Mouse (Mus musculus) ovary, postnatal 14 days (tissue): ENCODE data around the gene Lix1l.
"Not testable (repeated sequence)": the region's sequence is repeated elsewhere in the genome, so short reads cannot be mapped to it uniquely, and the experiment has no call there.

Experiments used
- DNase-seq: peaks from one replicate; pipeline ENCODE4 v3.0.0; 2022; ENCODE audit warnings: low spot score

Lix1l gene

DNA sequence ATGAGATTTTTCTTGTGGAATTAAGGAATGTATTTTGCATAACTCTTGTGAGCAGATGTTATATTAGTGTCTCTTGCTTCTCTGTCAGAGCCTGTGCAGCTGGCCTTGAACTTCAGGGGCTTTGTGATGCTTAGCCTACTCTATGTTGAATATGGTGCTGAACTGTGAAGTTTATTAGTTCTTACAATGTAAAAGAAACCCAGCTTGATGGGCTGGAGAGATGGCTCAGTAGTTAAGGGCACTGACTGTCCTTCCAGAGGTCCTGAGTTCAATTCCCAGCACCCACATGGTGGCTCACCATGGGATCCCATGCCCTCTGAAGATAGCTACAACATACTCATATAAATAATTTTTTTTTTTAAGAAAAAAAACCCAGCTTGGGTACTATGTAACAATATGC is 31.1 kb downstream of the Lix1l start:
- DNase-seq: no peak

DNA sequence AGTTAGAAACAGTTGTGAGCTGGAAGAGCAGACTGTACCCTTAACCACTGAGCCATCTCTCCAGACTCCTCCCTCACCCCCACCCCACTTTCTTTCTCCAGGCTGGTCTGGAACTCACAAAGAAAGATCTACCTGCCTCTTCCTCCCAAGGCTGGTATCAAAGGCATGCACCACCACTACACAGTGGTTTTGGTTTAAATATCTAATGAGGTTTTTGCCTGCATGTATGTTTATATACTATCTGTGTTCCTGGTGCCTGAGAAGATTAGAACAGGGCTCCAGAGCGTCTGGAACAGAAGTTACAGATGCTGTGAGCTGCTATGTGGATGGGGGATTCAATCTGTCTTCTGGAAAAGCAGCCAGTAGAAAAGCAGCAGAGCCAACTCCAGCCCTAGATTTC is 33.1 kb downstream of the Lix1l start:
- DNase-seq: no peak

DNA sequence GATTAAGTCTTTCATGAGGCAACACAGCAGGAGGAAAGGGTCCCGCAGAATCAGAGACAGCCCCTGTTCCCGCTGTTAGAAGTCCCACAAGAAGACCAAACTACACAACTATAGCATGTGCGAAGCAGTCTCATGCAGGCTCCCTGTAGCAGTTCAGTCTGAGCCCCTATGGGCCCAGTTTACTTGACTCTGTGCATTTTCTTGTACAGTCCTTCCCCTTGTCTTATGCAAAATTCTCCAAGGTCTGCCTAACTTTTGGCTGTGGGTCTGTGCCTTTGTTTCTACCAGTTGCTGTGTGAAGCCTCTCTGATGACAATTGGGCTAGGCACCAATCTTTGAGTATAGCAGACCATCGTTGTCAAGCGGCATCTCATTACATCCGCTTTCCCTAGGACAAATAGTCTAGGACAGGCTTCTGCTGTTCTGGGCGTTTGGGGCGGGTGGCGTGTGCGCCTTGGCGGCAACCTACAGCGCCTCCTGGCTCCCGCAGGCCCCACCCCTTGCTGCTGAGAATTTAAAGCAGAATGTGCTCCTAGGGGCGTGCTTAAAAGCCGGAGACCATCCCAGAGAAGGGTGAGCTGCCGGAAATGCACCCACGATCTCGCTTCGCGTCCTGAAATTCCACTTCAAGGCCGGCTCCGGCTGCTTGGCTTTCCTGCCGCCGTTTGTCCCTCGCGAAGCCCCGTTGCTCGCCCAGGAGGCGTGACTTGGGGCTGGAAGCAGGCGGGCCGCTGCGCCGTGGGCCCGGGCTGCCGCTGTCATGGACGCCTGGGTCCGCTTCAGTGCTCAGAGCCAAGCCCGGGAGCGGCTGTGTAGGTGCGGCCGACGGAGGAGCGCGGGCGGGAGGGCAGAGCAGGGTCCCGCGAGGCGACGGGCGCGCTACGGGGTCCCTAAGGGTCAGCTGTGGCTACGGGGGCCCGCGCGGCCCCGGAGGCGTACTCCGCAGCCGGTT is 34.3 kb downstream of the Lix1l start, which contains the start of the genes Pex11b and Gm42957:
TSS of gene Pex11b (plus strand) at position 449 of the 952 bp plus-strand sequence.
TSS of gene Gm42957 (plus strand) at position 547 of the 952 bp plus-strand sequence.
- DNase-seq: peak; percentile 83

DNA sequence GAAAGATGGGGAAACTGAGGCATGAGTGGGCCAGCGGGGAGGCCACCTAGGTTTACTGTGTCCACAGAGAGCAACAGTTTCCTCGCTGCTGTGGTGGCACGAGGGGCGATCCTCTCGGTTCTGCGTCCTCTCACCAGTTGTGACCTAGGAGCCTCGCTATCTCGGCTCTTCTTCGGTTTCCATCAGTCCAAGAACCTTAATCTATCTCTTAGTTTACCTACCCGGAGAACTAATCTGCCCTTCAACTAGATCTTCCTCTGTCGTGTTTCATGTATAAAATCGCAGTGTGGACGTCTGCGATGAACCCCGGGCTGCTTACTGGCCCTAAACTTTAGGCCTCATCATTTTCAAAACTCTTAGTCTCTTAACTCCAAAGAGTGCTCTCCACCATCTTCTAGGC is 35.0 kb downstream of the Lix1l start:
- DNase-seq: no peak

DNA sequence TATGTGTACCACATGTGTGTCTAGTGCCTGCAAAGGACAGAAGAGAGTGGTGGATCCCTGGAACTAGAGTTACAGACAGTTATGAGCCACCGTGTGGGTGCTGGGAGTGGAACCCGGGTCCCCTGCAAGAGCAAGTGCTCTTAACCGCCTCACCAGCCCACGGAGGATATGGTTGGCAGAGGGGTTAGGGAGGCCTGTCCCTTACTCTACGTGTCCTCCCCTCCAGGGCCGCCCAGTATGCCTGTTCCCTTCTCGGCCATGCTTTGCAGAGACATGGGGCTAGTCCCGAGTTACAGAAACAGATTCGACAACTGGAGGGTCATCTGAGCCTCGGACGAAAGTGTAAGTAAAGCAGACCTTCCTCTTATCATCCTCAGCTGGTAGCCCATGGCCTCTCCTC is 35.5 kb downstream of the Lix1l start:
- no peak for DNase-seq

DNA sequence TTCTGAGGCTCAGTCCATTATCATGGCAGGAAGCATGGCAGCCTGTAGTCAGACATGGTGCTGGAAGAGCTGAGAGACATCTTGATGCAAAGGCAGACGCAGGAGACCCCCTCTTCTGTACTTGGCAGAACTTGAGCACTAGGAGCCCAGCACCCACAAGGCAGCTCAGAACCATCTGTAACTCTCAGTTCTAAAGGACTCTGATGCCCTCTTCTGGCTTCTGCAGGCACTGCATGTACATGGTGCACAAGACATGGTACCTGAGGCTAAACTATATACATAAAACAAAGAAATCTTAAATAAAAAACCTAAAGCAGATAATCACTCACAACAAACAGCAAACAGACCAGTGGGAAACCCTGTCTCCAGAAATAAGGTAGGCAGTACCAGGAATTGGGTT is 38.3 kb downstream of the Lix1l start:
- DNase-seq: peak; percentile 50

DNA sequence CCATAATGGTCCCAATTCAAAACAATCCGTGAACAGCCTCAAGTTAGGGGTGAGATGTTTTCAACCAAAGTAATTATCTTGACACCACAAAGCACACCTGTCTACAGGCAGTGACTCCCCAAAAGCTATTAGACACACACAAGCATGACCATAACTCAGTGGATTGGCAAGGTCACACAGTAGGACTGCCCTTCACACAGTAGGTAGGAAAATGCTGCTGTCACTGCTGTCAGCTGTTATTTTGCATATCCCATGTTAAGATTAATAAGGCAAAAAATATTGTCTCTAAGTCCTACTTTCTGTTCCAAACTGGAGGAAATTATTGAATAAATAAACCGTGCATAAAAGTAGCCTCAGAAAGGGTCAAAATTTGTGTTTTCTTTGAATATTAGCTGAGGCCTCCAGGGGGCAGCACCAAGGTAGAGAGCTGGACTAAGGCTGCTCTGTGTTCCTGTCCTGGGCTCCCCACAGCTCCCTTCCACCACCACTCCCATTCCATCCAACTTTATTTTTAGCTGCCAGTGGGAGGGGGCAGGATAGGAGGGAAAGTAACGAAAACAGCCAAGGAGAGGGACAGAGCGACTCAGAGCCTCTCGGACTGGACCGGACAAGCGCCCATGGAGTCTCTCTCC is 44.2 kb downstream of the Lix1l start, which contains the start of gene Itga10:
TSS of gene Itga10 (plus strand) at position 567 of the 632 bp plus-strand sequence.
- DNase-seq: no peak

DNA sequence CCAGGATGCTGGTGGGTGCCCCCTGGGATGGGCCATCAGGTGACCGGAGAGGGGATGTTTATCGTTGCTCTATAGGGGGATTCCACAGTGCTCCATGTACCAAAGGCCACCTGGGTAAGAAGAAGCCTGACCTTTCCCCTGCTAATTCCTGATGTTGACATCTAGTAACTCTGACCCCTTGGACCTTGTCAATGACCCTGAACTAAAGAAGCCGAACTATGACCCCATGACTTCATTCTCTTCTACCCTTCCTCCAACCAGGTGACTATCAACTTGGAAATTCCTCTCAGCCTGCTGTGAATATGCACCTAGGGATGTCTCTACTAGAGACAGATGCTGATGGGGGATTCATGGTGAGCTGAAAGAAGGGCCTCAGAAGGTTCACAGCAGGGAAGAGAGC is 46.4 kb downstream of the Lix1l start:
- no peak for DNase-seq

DNA sequence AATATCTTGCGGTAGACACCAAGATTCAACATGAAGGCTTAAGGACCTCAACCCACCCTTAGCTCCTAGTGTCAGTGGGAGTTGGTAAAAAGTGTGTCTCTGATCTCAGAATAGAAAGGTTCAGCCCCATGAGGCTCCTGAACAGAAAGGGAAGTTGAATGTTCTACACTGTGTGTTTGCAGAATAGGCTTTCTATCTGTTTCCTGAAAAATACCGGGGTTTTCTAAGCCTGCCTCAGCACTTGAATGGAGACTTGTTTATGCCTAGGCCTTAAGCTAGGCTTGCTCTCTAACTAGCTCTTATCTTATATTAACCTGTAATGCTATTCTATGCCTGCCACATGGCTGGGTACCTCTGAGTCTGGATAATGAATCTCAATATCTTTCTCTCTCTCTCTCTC is 60.0 kb downstream of the Lix1l start:
- DNase-seq: no peak

DNA sequence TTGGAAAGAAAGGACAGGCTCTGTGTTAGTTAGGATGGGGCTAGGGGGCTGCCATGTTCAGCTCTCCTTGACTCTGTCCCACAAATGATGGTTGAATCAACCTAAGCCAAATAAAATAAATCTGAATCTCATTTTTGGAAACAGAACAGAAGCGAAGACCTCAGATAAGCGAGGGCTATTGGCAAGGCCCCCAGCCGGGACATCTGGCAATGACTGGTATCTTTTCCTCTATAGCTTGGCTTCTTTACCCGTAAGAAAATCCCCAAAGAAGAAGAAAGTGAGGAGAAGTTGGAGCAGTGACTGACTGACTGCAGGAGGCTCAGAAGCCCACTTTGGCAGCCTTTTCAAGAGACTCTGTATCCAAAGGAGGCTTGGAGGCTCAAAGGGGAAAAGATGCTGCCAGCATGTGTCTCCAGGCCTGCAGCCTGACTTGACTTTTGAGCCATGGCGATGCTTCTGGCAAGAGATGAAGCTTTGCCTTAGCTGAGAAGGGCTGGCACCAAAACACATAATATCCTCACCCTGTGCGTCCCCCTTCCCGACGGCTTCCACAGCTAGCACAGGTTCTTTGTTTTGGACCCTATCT is 61.9 kb downstream of the Lix1l start:
- DNase-seq: no peak

DNA sequence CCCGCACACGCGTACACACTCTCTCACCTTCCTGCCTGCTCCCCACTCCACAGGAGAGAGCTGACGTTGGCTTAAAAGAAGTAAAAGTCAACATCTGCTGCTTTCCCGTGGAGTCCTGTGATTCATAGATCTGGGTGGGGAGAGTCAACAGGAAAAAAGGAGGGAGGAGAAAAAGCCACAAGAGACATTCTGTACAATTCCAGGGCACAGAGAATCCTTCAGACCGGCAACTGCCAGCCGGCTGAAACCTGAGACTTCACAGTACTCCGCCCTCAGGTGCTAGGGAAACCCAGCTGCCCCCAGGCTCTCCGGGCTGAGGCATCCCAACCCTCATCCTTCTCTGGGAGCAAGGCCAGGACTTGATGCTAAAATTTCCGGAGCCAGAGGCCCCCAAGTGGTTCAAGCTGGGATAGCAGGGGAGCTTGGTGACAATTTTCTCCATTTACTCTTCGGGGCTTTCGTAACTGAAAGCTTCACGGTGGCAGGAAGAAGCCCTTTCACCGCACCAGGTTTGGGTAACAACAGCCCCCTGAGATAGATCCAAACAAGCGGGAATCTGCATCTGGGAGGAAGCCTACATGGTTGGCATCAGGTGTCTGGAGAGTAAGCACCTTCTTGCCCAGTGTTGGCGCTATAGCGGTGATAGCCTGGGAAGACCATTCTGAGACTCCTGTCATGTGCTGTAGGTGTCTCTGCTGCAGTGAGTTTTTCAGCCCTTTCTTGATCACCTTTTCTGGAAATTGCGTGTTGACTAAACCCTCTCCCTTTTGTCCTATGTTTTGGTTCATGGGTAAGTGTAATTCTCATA is 62.7 kb downstream of the Lix1l start:
- DNase-seq: peak; percentile 80

DNA sequence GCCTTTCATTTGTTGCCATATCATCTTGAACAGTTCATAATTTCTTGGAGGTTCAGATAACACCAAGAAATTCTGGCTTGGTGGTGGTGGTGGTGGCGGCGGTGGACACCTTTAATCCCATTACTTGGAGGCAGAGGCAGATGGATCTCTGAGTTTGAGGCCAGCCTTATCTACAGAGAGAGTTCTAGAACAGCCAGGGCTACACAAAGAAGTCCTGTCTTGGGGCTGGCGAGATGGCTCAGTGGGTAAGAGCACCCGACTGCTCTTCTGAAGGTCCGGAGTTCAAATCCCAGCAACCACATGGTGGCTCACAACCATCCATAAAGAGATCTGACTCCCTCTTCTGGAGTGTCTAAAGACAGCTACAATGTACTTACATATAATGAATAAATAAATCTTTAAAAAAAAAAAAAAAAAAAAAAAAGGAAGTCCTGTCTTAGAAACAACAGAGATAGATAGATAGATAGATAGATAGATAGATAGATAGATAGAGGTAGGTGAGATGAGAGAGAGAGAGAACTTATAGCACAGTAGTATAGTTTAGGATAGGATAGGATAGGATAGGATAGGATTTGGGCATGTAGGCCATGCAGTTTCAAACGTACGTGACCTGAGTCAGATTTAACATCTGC is 64.9 kb downstream of the Lix1l start:
- DNase-seq: not testable (repeated sequence)

DNA sequence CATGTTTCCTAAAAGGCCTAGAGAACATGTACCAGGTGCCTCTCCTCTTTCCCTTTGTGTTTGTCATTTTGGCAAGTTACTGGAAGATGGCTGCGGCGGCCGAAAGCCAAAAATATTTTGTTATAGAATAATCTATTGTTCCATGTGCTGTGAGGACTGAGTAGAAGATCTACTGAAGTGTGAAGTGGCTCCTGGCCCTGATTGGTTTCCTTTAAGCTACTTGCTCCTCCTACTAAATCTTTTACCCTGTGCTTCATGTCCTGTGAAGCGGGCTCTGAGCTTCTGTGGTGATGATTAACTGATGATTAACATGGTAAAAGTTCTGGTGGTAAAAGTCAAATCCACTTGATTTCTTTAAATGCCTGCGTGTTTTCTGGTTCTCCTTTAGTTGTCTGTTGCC is 66.0 kb downstream of the Lix1l start:
- no peak for DNase-seq

DNA sequence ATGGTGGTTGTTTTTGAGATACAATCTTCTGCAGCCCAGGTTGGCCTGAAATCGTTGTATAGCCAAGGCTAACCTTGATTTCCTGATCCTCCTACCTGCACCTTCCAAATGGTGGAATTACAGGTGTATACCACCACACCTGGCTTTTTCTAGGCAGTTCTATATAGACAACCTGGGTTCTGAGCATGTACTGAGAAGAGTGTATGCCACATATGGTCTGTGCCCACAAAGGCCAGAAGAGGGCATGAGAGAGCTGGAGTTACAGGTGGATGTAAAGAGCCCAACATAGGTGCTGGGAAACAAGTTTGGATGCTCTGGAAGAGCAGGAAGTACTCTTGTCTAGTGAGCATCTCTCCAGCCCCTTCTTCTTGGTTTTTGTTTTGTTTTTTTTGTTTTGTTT is 66.4 kb downstream of the Lix1l start:
- no peak for DNase-seq

DNA sequence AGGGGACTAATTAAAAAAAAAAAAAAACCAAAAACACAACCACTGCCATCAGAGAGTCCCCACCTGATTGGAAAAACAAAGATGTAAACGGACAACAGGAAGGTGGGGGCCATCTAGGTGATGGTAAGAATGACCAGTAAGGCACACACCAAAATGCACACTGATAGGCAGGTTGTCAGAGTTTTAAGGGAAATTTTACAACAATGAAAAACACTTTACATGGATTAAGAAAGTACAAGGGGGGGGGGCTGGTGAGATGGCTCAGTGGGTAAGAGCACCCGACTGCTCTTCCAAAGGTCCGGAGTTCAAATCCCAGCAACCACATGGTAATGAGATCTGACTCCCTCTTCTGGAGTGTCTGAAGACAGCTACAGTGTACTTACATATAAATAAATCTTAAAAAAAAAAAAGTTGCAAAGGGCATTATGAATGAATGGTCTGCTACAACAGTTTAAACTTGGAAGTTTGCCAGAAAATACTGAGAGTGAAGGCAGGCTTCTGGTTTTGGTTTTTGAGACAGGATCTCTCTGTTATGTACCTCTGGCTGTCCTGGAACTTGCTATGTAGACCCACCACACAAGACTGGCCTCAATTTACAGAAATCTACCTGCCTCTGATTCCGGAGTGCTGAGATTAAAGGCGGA is 67.6 kb downstream of the Lix1l start:
- DNase-seq: no peak

DNA sequence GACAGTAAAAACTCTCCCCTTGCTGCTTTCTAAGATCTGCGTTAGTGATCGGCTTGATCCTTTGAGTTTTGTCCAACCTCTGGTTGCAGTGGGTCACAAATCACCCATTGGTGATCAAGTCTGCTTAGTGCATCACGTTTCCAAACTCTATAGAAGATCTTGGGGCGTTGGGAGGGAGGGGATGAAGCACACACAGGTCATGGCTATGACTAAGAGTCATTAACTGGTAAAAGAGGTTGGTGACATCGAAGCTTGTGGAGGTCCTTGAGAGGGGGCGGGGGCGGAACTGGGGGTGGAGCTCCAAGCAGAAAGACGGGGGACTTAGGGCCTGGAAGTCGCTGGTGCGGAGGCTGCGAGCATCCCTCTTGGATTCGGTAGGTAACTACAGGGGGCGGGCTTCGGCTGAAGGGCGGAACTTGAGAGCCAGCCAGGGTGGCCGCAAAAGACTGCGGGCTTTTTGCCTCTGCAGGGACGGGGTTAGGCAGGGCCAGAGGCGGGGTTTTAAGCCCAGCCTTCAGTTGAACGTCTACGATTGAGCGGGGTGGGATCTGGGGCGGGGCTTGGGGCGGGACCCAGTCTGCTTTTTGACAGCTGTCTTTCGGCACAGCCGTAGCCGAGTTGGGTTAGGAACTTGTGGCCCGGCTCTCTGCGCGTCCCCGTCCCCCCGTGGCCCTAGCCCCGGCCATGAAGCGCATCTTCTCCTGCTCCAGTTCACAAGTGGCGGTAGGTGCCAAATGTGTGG is 68.9 kb downstream of the Lix1l start, which contains the start of gene Ankrd35:
TSS of gene Ankrd35 (plus strand) at position 405 of the 742 bp plus-strand sequence.
- DNase-seq: peak; percentile 72

DNA sequence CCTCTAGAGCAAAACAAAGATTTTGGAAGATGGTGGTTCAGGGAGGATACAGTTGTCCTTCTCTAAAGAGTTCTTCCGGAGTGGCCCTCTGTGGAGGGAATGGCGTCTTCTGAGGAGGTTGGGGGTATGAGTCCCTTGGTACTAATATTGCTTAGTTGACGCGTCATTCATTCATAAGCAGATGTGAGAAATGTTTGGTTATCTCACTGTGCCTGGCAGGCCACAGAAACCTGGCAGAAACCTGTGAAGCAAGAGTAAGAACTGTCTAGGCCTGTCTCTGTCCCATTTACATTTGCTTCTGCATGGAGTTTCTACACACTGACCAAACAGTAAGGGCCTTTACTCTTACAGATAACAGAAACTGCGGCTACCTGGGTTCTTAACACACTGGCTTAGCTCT is 70.6 kb downstream of the Lix1l start:
- DNase-seq: no peak

DNA sequence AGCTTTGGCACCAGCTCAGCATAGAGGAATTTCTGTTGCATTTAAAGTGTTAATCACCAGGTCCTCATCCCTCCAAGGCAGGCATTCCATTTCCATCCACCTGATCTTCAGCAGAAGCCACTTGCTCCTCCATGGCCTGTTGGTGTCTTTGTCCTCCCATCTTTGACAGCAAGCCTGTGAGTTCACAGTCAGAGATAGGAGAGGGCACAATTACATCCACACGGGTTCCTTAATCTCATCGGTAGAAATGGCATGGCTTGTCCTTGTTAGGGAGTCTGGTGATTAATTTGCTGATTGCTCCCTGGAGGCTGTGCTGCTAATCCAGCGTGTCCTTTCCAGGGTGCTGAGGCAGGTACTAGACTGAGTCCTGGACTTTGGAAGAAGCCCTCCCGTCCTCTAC is 72.6 kb downstream of the Lix1l start:
- no peak for DNase-seq

DNA sequence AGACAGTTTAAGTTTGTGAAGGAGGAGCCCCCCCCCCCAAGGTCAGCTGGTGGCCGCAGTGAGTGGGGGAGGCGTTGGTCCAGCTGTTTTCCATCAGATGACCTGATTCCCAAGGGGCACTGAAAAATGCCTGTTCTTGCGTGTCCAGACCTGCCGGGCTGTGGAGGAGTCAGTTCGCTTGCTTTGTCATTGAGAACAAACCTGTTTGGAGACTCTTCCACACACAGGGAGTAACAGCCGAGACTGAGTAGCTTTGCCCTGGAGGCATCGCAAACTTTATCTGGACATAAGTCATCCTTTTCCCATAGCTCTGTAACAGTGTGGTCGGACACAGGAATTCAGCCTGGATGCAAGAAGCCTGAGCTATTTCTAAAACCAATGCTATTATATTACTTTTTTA is 73.5 kb downstream of the Lix1l start:
- no peak for DNase-seq

DNA sequence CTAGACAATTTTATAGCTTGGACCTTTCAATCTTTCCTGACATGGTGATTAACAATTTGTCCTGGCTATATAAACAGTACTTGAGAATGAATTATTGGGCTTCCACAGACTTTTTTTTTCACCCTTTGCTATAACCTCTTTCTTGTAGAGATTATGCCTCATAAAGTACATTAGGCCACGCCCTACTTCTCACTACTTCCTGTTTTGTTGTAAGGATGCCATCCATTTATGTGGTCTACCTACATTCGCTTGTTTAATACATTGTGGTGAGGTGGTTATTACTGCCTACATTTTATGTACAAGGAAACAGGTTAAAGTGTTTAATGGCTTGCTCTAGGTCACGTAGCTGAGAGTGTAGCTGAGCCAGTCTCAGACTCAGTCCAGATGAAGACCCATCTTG is 74.2 kb downstream of the Lix1l start:
- no peak for DNase-seq
